Comparison of ENCODE assay signal across 23 mouse cellular contexts in genomic region chr6:112788174-112788573, GRCm38 (mm10).
A peak's percentile ranks its signal among the peaks of the same experiment; 100 is the strongest.
DNase-seq lines count a peak whose midpoint lies in the region; ATAC-seq and TF ChIP-seq lines count a peak whose summit lies in the region.
"Had no signal": no experiment of that assay in that cellular context is flagged by ENCODE, and none has a peak within 500 bp of the region (broad histone marks: within the 10 kb centered on the region; RNA-seq: fewer than 3 reads in every experiment).

No protein-coding gene starts in this region.

- 0 out of 2 replicates have a peak, but pooled peaks have one; percentile 17 for ATAC-seq in hindbrain, embryonic 11.5 days (ENCODE audit: low FRiP score)
- no peak for ATAC-seq in hindbrain, postnatal 0 days
- ATAC-seq in hindbrain, embryonic 12.5 days (ENCODE audit: low FRiP score): no peak
- ATAC-seq in midbrain, embryonic 13.5 days: peak; percentile 7; the same call in 1 of the 2 replicates

- no peak overlapping the region for H3K4me2 ChIP-seq in hindbrain, embryonic 11.5 days (replicated peaks; ENCODE audit: low read depth, low read length)
- H3K4me2 ChIP-seq in hindbrain, postnatal 0 days (ENCODE audit: low read depth, low read length): no peak overlapping the region
- no peak overlapping the region for H3K4me2 ChIP-seq in hindbrain, embryonic 12.5 days (replicated peaks)
- no peak overlapping the region for H3K4me2 ChIP-seq in midbrain, embryonic 13.5 days (replicated peaks)
- H3K4me2 ChIP-seq: embryonic facial prominence, embryonic 15.5 days; heart, embryonic 11.5 days; kidney, embryonic 15.5 days; limb, embryonic 13.5 days; liver, embryonic 11.5 days; lung, embryonic 15.5 days had no signal

- no peak overlapping the region for H3K4me3 ChIP-seq in hindbrain, embryonic 11.5 days (ENCODE audit: low read depth, low read length)
- no peak overlapping the region for H3K4me3 ChIP-seq in hindbrain, postnatal 0 days (ENCODE audit: low read length)
- no peak overlapping the region for H3K4me3 ChIP-seq in hindbrain, embryonic 12.5 days
- H3K4me3 ChIP-seq in midbrain, embryonic 13.5 days (replicated peaks): no peak overlapping the region
- H3K4me3 ChIP-seq in heart, embryonic 10.5 days: no peak overlapping the region
- H3K4me3 ChIP-seq: embryonic facial prominence, embryonic 10.5 days; embryonic facial prominence, embryonic 15.5 days; kidney, embryonic 15.5 days; limb, embryonic 13.5 days; lung, embryonic 15.5 days had no signal

- H3K36me3 ChIP-seq in hindbrain, embryonic 11.5 days (ENCODE audit: control insufficient read depth, insufficient read depth, low read length): 0 out of 2 replicates have a peak, but pooled peaks cover 2% of the 10 kb centered on the region
- no peaks in the 10 kb centered on the region for H3K36me3 ChIP-seq in hindbrain, postnatal 0 days (ENCODE audit: insufficient read depth, low read length)
- H3K36me3 ChIP-seq in hindbrain, embryonic 12.5 days: peaks cover 10% of the 10 kb centered on the region
- H3K36me3 ChIP-seq in midbrain, embryonic 13.5 days: peaks cover 19% of the 10 kb centered on the region
- H3K36me3 ChIP-seq in heart, embryonic 10.5 days: no peaks in the 10 kb centered on the region
- H3K36me3 ChIP-seq: embryonic facial prominence, embryonic 15.5 days; kidney, embryonic 15.5 days; lung, embryonic 15.5 days had no signal

- 96% methylated on average over 1 of the region's 1 CpGs for WGBS in hindbrain, embryonic 11.5 days
- WGBS in hindbrain, postnatal 0 days: 72% methylated on average over 1 of the region's 1 CpGs
- WGBS in hindbrain, embryonic 12.5 days: 83% methylated on average over 1 of the region's 1 CpGs
- WGBS in midbrain, embryonic 13.5 days: 84% methylated on average over 1 of the region's 1 CpGs
- 61% methylated on average over 1 of the region's 1 CpGs for WGBS in heart, embryonic 10.5 days

- H3K9ac ChIP-seq in hindbrain, embryonic 11.5 days (ENCODE audit: low read depth, low read length): no peak overlapping the region
- H3K9ac ChIP-seq in hindbrain, postnatal 0 days (replicated peaks; ENCODE audit: low read length): no peak overlapping the region
- no peak overlapping the region for H3K9ac ChIP-seq in hindbrain, embryonic 12.5 days
- H3K9ac ChIP-seq in midbrain, embryonic 13.5 days (replicated peaks): no peak overlapping the region
- H3K9ac ChIP-seq: embryonic facial prominence, embryonic 15.5 days; kidney, embryonic 15.5 days; limb, embryonic 13.5 days; lung, embryonic 15.5 days had no signal

- H3K27me3 ChIP-seq in hindbrain, embryonic 11.5 days (ENCODE audit: control insufficient read depth, insufficient read depth, low read length): no peaks in the 10 kb centered on the region
- no peaks in the 10 kb centered on the region for H3K27me3 ChIP-seq in hindbrain, postnatal 0 days (ENCODE audit: insufficient read depth, low read length)
- H3K27me3 ChIP-seq in hindbrain, embryonic 12.5 days: no peaks in the 10 kb centered on the region
- H3K27me3 ChIP-seq in midbrain, embryonic 13.5 days: no peaks in the 10 kb centered on the region
- no peaks in the 10 kb centered on the region for H3K27me3 ChIP-seq in heart, embryonic 10.5 days (ENCODE audit: insufficient read depth, poor library complexity, severe bottlenecking)
- H3K27me3 ChIP-seq: embryonic facial prominence, embryonic 15.5 days; kidney, embryonic 15.5 days; limb, embryonic 13.5 days; lung, embryonic 15.5 days had no signal

- no peaks in the 10 kb centered on the region for H3K9me3 ChIP-seq in hindbrain, embryonic 11.5 days (ENCODE audit: control insufficient read depth, low read length)
- no peaks in the 10 kb centered on the region for H3K9me3 ChIP-seq in hindbrain, postnatal 0 days (ENCODE audit: low read length)
- H3K9me3 ChIP-seq in hindbrain, embryonic 12.5 days (replicated peaks): no peaks in the 10 kb centered on the region
- peaks cover 2% of the 10 kb centered on the region; the same call in 1 of the 2 replicates for H3K9me3 ChIP-seq in midbrain, embryonic 13.5 days
- H3K9me3 ChIP-seq in heart, embryonic 10.5 days: no peaks in the 10 kb centered on the region
- H3K9me3 ChIP-seq: embryonic facial prominence, embryonic 10.5 days; embryonic facial prominence, embryonic 15.5 days; limb, embryonic 13.5 days; lung, embryonic 15.5 days had no signal

- no peak for TF ChIP-seq CTCF in hindbrain, postnatal 0 days (IDR thresholded peaks at IDR 0.05; ENCODE audit: low read depth)

- no peak overlapping the region for H3K27ac ChIP-seq in hindbrain, embryonic 11.5 days (ENCODE audit: low read depth, low read length)
- no peak overlapping the region for H3K27ac ChIP-seq in hindbrain, postnatal 0 days
- peak overlapping the region; percentile 52; the same call in 1 of the 2 replicates for H3K27ac ChIP-seq in hindbrain, embryonic 12.5 days
- peak overlapping the region; percentile 67; the same call in 1 of the 2 replicates for H3K27ac ChIP-seq in midbrain, embryonic 13.5 days
- no peak overlapping the region for H3K27ac ChIP-seq in heart, embryonic 10.5 days
- H3K27ac ChIP-seq: embryonic facial prominence, embryonic 10.5 days; embryonic facial prominence, embryonic 15.5 days; kidney, embryonic 15.5 days; limb, embryonic 13.5 days; lung, embryonic 15.5 days had no signal

- H3K4me1 ChIP-seq in hindbrain, embryonic 11.5 days (replicated peaks; ENCODE audit: control insufficient read depth, insufficient read depth, low read length): no peaks in the 10 kb centered on the region; the same call in none of the 2 replicates
- H3K4me1 ChIP-seq in hindbrain, postnatal 0 days (ENCODE audit: insufficient read depth, low read length): 0 out of 2 replicates have a peak, but pooled peaks cover 8% of the 10 kb centered on the region
- peaks cover 30% of the 10 kb centered on the region for H3K4me1 ChIP-seq in hindbrain, embryonic 12.5 days
- peaks cover 42% of the 10 kb centered on the region for H3K4me1 ChIP-seq in midbrain, embryonic 13.5 days (replicated peaks)
- no peaks in the 10 kb centered on the region for H3K4me1 ChIP-seq in heart, embryonic 10.5 days
- H3K4me1 ChIP-seq: embryonic facial prominence, embryonic 15.5 days; kidney, embryonic 15.5 days; limb, embryonic 13.5 days had no signal

- DNase-seq in cerebellum, adult 9-10 months: peak; percentile 55
- DNase-seq in cerebellum, adult 8-10 months: no peak
- DNase-seq in hindbrain, embryonic 11.5 days (ENCODE audit: low spot score): no peak
- DNase-seq in hindbrain, postnatal 0 days (ENCODE audit: low spot score): no peak
- no peak for DNase-seq in frontal cortex, adult 2 months (ENCODE audit: extremely low spot score in 1 of 2, low spot score in 1 of 2)
- DNase-seq in heart, embryonic 10.5 days (ENCODE audit: low spot score): no peak
- DNase-seq: adrenal gland, postnatal 25 days; gastrocnemius, postnatal 14 days; heart, adult 11 months; heart, postnatal 4 days; kidney, adult 18-20 months; kidney, postnatal 25 days; thymus, adult 2 months; thymus, postnatal 36 days had no signal

Comparison
In these comparisons a context has a peak if more than half of its experiments do, and no peak if none do; other contexts are left out.
1. ATAC-seq: peak in hindbrain, embryonic 11.5 days (single experiment) and midbrain, embryonic 13.5 days (single experiment); none in hindbrain, postnatal 0 days (single experiment) and hindbrain, embryonic 12.5 days (single experiment).
2. H3K27ac ChIP-seq: peak in hindbrain, embryonic 12.5 days (single experiment) and midbrain, embryonic 13.5 days (single experiment); none in hindbrain, embryonic 11.5 days (single experiment), hindbrain, postnatal 0 days (single experiment) and heart, embryonic 10.5 days (single experiment).